In the genomic region with DNA sequence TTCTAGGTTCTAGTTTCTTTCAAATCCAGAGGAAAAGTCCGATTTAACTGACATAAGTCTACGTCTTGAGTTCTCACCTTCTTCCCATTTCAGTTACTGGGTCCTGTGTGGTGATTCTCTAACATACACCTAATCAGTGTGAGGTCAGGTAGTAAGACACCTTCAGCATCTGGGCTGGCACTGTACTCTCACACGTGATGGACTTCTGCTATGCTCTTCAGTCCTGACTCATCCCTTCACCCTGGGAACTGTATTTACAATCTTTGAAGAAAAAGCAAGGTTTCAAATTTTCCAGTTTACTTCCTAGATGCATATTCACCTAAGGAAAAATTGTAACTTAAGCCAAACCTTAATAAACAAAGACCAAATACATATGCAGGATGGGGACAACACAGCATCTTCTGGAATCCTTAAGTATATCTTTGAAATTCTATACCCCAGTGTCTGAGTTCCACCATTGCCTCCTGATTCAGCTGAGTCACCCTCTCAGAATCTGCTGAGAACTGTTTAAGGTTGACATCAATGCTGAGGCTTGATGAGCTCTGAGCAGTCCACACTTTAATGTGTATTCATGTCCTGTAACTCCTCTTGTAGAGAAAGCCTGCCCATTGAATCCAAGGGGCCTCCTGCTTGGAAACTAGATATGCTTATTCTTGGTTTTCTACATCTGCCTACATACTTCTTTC, we compare ENCODE assay signal across 30 mouse cellular contexts.
A peak's percentile ranks its signal among the peaks of the same experiment; 100 is the strongest.
DNase-seq lines count a peak whose midpoint lies in the region; ATAC-seq and TF ChIP-seq lines count a peak whose summit lies in the region.
"Had no signal": no experiment of that assay in that cellular context is flagged by ENCODE, and none has a peak within 500 bp of the region (broad histone marks: within the 10 kb centered on the region; RNA-seq: fewer than 3 reads in every experiment).

No protein-coding gene starts in this region.

- no peaks in the 10 kb centered on the region for H3K27me3 ChIP-seq in C2C12 (ENCODE audit: control insufficient read depth, insufficient read depth, insufficient read length)
- H3K27me3 ChIP-seq in myocyte (ENCODE audit: control insufficient read depth, insufficient read depth, insufficient read length): no peaks in the 10 kb centered on the region
- H3K27me3 ChIP-seq: embryonic facial prominence, embryonic 12.5 days; embryonic facial prominence, embryonic 15.5 days; forebrain, embryonic 13.5 days; heart, embryonic 13.5 days had no signal

- H3K4me3 ChIP-seq in C2C12 (ENCODE audit: insufficient read depth, poor library complexity, severe bottlenecking): no peak overlapping the region
- no peak overlapping the region for H3K4me3 ChIP-seq in myocyte
- H3K4me3 ChIP-seq: embryonic facial prominence, embryonic 12.5 days; embryonic facial prominence, embryonic 15.5 days; erythroblast, embryonic 14.5 days; forebrain, embryonic 13.5 days; heart, adult 2 months; heart, embryonic 10.5 days; heart, embryonic 13.5 days had no signal

- H3K36me3 ChIP-seq in C2C12 (ENCODE audit: control insufficient read depth, insufficient read depth): no peaks in the 10 kb centered on the region
- no peaks in the 10 kb centered on the region for H3K36me3 ChIP-seq in myocyte (ENCODE audit: control insufficient read depth, insufficient read depth)
- H3K36me3 ChIP-seq: embryonic facial prominence, embryonic 12.5 days; embryonic facial prominence, embryonic 15.5 days; heart, embryonic 10.5 days; heart, embryonic 13.5 days had no signal

- DNase-seq in frontal cortex, postnatal 14 days (ENCODE audit: low spot score in 2 of 2): no peak
- peak; percentile 50 for DNase-seq in NIH3T3 (ENCODE audit: low read depth)
- no peak for DNase-seq in B cell, adult 2 months
- no peak for DNase-seq in cerebellum, adult 11 months
- no peak for DNase-seq in adrenal gland, postnatal 36 days
- DNase-seq: adrenal gland, adult 2 months; adrenal gland, postnatal 14 days; cerebellum, adult 2 months; cerebellum, adult 9-11 months; cerebellum, postnatal 25 days; gastrocnemius, postnatal 10 days; gastrocnemius, postnatal 36 days; heart, adult 2 months; heart, postnatal 14 days; heart, postnatal 4 days; kidney, adult 18-20 months had no signal

- TF ChIP-seq POLR2A in myocyte (IDR thresholded peaks at IDR 0.05; ENCODE audit: insufficient read length, low read depth): no peak

- H3ac ChIP-seq in C2C12 (ENCODE audit: control insufficient read depth, insufficient read length, low read depth) (no peak overlapping the region), myocyte (ENCODE audit: control insufficient read depth, insufficient read length) (no peak overlapping the region)

- TF ChIP-seq CTCF in C2C12 (IDR thresholded peaks at IDR 0.05; ENCODE audit: control insufficient read depth, insufficient read depth, insufficient read length): no peak

- ATAC-seq in frontal cortex, adult (ENCODE audit: low TSS enrichment): peak; percentile 75
- ATAC-seq: forebrain, embryonic 13.5 days; forebrain, embryonic 16.5 days; hindbrain, postnatal 0 days; inflammation-experienced regulatory T-cells, adult 6 months; intestine, embryonic 16.5 days had no signal

- peak overlapping the region; percentile 48 for H3K4me2 ChIP-seq in myocyte (ENCODE audit: low read depth)
- H3K4me2 ChIP-seq: embryonic facial prominence, embryonic 12.5 days; embryonic facial prominence, embryonic 15.5 days; forebrain, embryonic 13.5 days; heart, embryonic 13.5 days; hindbrain, embryonic 14.5 days had no signal

- no peaks in the 10 kb centered on the region for H3K79me3 ChIP-seq in C2C12 (ENCODE audit: low read depth)

- H3K79me2 ChIP-seq in C2C12 (ENCODE audit: control insufficient read depth, insufficient read depth): no peaks in the 10 kb centered on the region
- H3K79me2 ChIP-seq in myocyte (ENCODE audit: control insufficient read depth, insufficient read depth): no peaks in the 10 kb centered on the region

TF ChIP-seq in C2C12, 6 proteins besides CTCF, POLR2A, EP300 and RAD21:
- TF ChIP-seq FOSL1 (IDR thresholded peaks at IDR 0.05; ENCODE audit: insufficient read depth, low read length, poor library complexity, severe bottlenecking) (peak; percentile 32), USF1 (IDR thresholded peaks at IDR 0.05; ENCODE audit: low read depth) (peak; percentile 80), MAX (IDR thresholded peaks at IDR 0.05) (no peak)

TF ChIP-seq in myocyte, 11 proteins besides CTCF, POLR2A, EP300 and RAD21:
- TF ChIP-seq MAX (IDR thresholded peaks at IDR 0.05; ENCODE audit: low read depth): no peak
- peak; percentile 41 for TF ChIP-seq USF1 (IDR thresholded peaks at IDR 0.05; ENCODE audit: low read depth)
